Mouse (Mus musculus) embryonic facial prominence, embryonic 12.5 days (tissue): Measurements from ENCODE around the gene Ccnjl. TPM values are rescaled to one million over a fixed set of nuclear protein-coding genes. Genes with fewer than 3 reads are reported as not detected.
A peak's percentile ranks its signal among the peaks of the same experiment; 100 is the strongest.

Experiments
- ATAC-seq: fragments of 200-750 bp; cut with Nextera tagmentation; 2 replicates; pipeline ENCODE4 v1.8.0; 2017; ENCODE audit not compliant: insufficient number of reproducible peaks, insufficient read depth, low FRiP score, low TSS enrichment
- H3K27ac ChIP-seq: fragments of 300-500 bp; sonication (generic); 2 replicates; pipeline ENCODE4 v1.5.1; 2016; ENCODE audit warnings: mild to moderate bottlenecking
- H3K27me3 ChIP-seq: fragments of 300-500 bp; sonication (generic); 2 replicates; pipeline ENCODE4 v1.6.1; 2016; ENCODE audit warnings: mild to moderate bottlenecking, moderate library complexity
- H3K36me3 ChIP-seq: fragments of 300-500 bp; sonication (generic); 2 replicates; pipeline ENCODE4 v1.6.1; 2016; ENCODE audit warnings: mild to moderate bottlenecking
- H3K4me1 ChIP-seq: fragments of 300-500 bp; sonication (generic); 2 replicates; pipeline ENCODE4 v1.6.1; 2016
- H3K4me2 ChIP-seq: fragments of 300-500 bp; sonication (generic); replicated peaks from 2 replicates; pipeline ENCODE4 v1.6.1; 2016; ENCODE audit warnings: mild to moderate bottlenecking, moderate library complexity
- H3K4me3 ChIP-seq: fragments of 300-500 bp; sonication (generic); 2 replicates; pipeline ENCODE4 v1.5.1; 2016; ENCODE audit warnings: mild to moderate bottlenecking
- H3K9ac ChIP-seq: fragments of 300-500 bp; sonication (generic); 2 replicates; pipeline ENCODE4 v1.6.1; 2016; ENCODE audit warnings: mild to moderate bottlenecking, moderate library complexity
- H3K9me3 ChIP-seq: fragments of 300-500 bp; sonication (generic); 2 replicates; pipeline ENCODE4 v1.6.1; 2016; ENCODE audit warnings: mild to moderate bottlenecking, moderate library complexity
- WGBS: fragments of 180-500 bp; shearing (Covaris S2); methylation state at CpG from one replicate; pipeline ENCODE4 v1.1.7; 2016; 5-methylcytosine and 5-hydroxymethylcytosine counted together
- polyA plus RNA-seq: library from polyadenylated mRNA; unstranded; fragments of >200 nt; fragmentation: Nextera tagmentation; extraction: Ambion mirVana; gene quantifications from 2 replicates; pipeline ENCODE4 v1.2.1, GENCODE M21; 2016

The Ccnjl gene
- polyA plus RNA-seq, 1 experiment from 2014 or later = 23.6 TPM

GRCm38 (mm10) chr11:43530043-43530442 is 1.5 kb downstream of the Ccnjl start:
- peak overlapping the region; percentile 26; the same call in 1 of the 2 replicates for H3K27ac ChIP-seq
- H3K27me3 ChIP-seq = no peaks in the 10 kb centered on the region
- H3K4me3 ChIP-seq = peak overlapping the region; percentile 23
- H3K4me2 ChIP-seq = peak overlapping the region; percentile 67
- no peak for ATAC-seq
- no peak overlapping the region for H3K9ac ChIP-seq
- peaks cover 16% of the 10 kb centered on the region for H3K4me1 ChIP-seq
- no peaks in the 10 kb centered on the region for H3K9me3 ChIP-seq
- peaks cover 24% of the 10 kb centered on the region for H3K36me3 ChIP-seq
- WGBS = 9% methylated on average over 3 of the region's 3 CpGs

- no peak overlapping the region for H3K27ac ChIP-seq
- H3K36me3 ChIP-seq = peaks cover 32% of the 10 kb centered on the region
- ATAC-seq = no peak
- H3K9ac ChIP-seq = no peak overlapping the region
- peaks cover 16% of the 10 kb centered on the region for H3K4me1 ChIP-seq
- no peak overlapping the region for H3K4me2 ChIP-seq
- 63% methylated on average over 5 of the region's 5 CpGs for WGBS
- H3K27me3 ChIP-seq = no peaks in the 10 kb centered on the region
- no peaks in the 10 kb centered on the region for H3K9me3 ChIP-seq
- no peak overlapping the region for H3K4me3 ChIP-seq
Measured at GRCm38 (mm10) chr11:43531619-43532018, 3.0 kb downstream of the Ccnjl start.

GRCm38 (mm10) chr11:43537074-43537473 is 8.5 kb downstream of the Ccnjl start:
- Histone ChIP-seq H3K27me3 (no peaks in the 10 kb centered on the region), H3K36me3 (peaks cover 46% of the 10 kb centered on the region)
- ATAC-seq = no peak

GRCm38 (mm10) chr11:43539863-43540262 is 11.3 kb downstream of the Ccnjl start:
- Histone ChIP-seq H3K4me1 (peaks cover 16% of the 10 kb centered on the region), H3K36me3 (peaks cover 38% of the 10 kb centered on the region), H3K27ac (no peak overlapping the region), H3K4me3 (no peak overlapping the region), H3K4me2 (no peak overlapping the region), H3K9me3 (no peaks in the 10 kb centered on the region), H3K9ac (no peak overlapping the region), H3K27me3 (no peaks in the 10 kb centered on the region)
- 0 out of 2 replicates have a peak, but pooled peaks have one; percentile 55 for ATAC-seq
- 9% methylated on average over 6 of the region's 6 CpGs for WGBS

More at GRCm38 (mm10) chr11:43537074-43537473, 8.5 kb downstream of the Ccnjl start:
- no peak overlapping the region for H3K4me2 ChIP-seq
- no peak overlapping the region for H3K4me3 ChIP-seq
- H3K9me3 ChIP-seq = no peaks in the 10 kb centered on the region
- 74% methylated on average over 6 of the region's 6 CpGs for WGBS
- no peak overlapping the region for H3K27ac ChIP-seq
- peaks cover 16% of the 10 kb centered on the region for H3K4me1 ChIP-seq
- no peak overlapping the region for H3K9ac ChIP-seq

GRCm38 (mm10) chr11:43543711-43544466 is 15.3 kb downstream of the Ccnjl start:
- no peak overlapping the region for H3K27ac ChIP-seq
- H3K9ac ChIP-seq = no peak overlapping the region
- no peak for ATAC-seq
- peaks cover 13% of the 10 kb centered on the region for H3K36me3 ChIP-seq
- no peak overlapping the region for H3K4me2 ChIP-seq
- H3K27me3 ChIP-seq = no peaks in the 10 kb centered on the region
- H3K9me3 ChIP-seq = no peaks in the 10 kb centered on the region
- peaks cover 33% of the 10 kb centered on the region for H3K4me1 ChIP-seq
- H3K4me3 ChIP-seq = no peak overlapping the region
- WGBS = 91% methylated on average over 15 of the region's 15 CpGs

- 86% methylated on average over 7 of the region's 7 CpGs for WGBS
- Histone ChIP-seq H3K4me1 (peaks cover 27% of the 10 kb centered on the region), H3K4me3 (no peak overlapping the region), H3K4me2 (no peak overlapping the region), H3K36me3 (peaks cover 13% of the 10 kb centered on the region), H3K27me3 (no peaks in the 10 kb centered on the region), H3K27ac (no peak overlapping the region), H3K9me3 (no peaks in the 10 kb centered on the region), H3K9ac (no peak overlapping the region)
- no peak for ATAC-seq
Measured at GRCm38 (mm10) chr11:43544819-43545218, 16.2 kb downstream of the Ccnjl start.

- Histone ChIP-seq H3K4me2 (no peak overlapping the region), H3K27me3 (no peaks in the 10 kb centered on the region), H3K9ac (no peak overlapping the region), H3K36me3 (peaks cover 13% of the 10 kb centered on the region), H3K27ac (no peak overlapping the region), H3K9me3 (no peaks in the 10 kb centered on the region), H3K4me3 (no peak overlapping the region), H3K4me1 (peaks cover 21% of the 10 kb centered on the region)
- WGBS = 46% methylated on average over 16 of the region's 16 CpGs
- no peak for ATAC-seq
Measured at GRCm38 (mm10) chr11:43545873-43546475, 17.4 kb downstream of the Ccnjl start.

GRCm38 (mm10) chr11:43546678-43547077 is 18.1 kb downstream of the Ccnjl start:
- 49% methylated on average over 4 of the region's 4 CpGs for whole genome bisulfite sequencing
- Histone ChIP-seq H3K9me3 (no peaks in the 10 kb centered on the region), H3K27ac (no peak overlapping the region), H3K27me3 (no peaks in the 10 kb centered on the region), H3K36me3 (peaks cover 13% of the 10 kb centered on the region), H3K4me3 (no peak overlapping the region), H3K4me1 (peaks cover 21% of the 10 kb centered on the region), H3K4me2 (no peak overlapping the region), H3K9ac (no peak overlapping the region)
- ATAC-seq = no peak

GRCm38 (mm10) chr11:43548148-43548547 is 19.6 kb downstream of the Ccnjl start:
- Histone ChIP-seq H3K36me3 (peaks cover 10% of the 10 kb centered on the region), H3K4me3 (no peak overlapping the region), H3K27ac (0 out of 2 replicates have a peak overlapping the region, but pooled peaks have one; percentile 24), H3K9ac (peak overlapping the region; percentile 36), H3K4me2 (no peak overlapping the region), H3K27me3 (no peaks in the 10 kb centered on the region), H3K9me3 (no peaks in the 10 kb centered on the region), H3K4me1 (peaks cover 23% of the 10 kb centered on the region)
- WGBS = 17% methylated on average over 7 of the region's 7 CpGs
- ATAC-seq = peak; percentile 24; the same call in 1 of the 2 replicates

GRCm38 (mm10) chr11:43548657-43549435 is 20.3 kb downstream of the Ccnjl start:
- Histone ChIP-seq H3K9ac (peak overlapping the region; percentile 36; the same call in 1 of the 2 replicates), H3K4me2 (no peak overlapping the region), H3K4me3 (no peak overlapping the region), H3K27me3 (no peaks in the 10 kb centered on the region), H3K36me3 (peaks cover 3% of the 10 kb centered on the region), H3K27ac (0 out of 2 replicates have a peak overlapping the region, but pooled peaks have one; percentile 24), H3K9me3 (no peaks in the 10 kb centered on the region), H3K4me1 (peaks cover 23% of the 10 kb centered on the region)
- no peak for ATAC-seq
- 55% methylated on average over 12 of the region's 12 CpGs for WGBS

- no peak overlapping the region for H3K9ac ChIP-seq
- no peak overlapping the region for H3K4me3 ChIP-seq
- no peaks in the 10 kb centered on the region for H3K36me3 ChIP-seq
- ATAC-seq = no peak
- no peak overlapping the region for H3K27ac ChIP-seq
- no peak overlapping the region for H3K4me2 ChIP-seq
- no peaks in the 10 kb centered on the region for H3K27me3 ChIP-seq
- 36% methylated on average over 11 of the region's 11 CpGs for WGBS
- peaks cover 23% of the 10 kb centered on the region for H3K4me1 ChIP-seq
- no peaks in the 10 kb centered on the region for H3K9me3 ChIP-seq
Measured at GRCm38 (mm10) chr11:43549701-43550100, 21.1 kb downstream of the Ccnjl start.
